Mouse (Mus musculus) brown adipose tissue, adult 24 weeks (tissue): ENCODE measurements at regions not wholly inside any gene's neighbourhood (a gene's known extent, or its start where the extent isn't known, plus 50 kb on each side); places are given as distances from the start of the nearest gene placed in this dataset.

Experiments
- H3K27ac ChIP-seq: fragments of 200-500 bp; replicated peaks from 2 replicates; pipeline ENCODE4 v1.5.1; 2012; ENCODE audit warnings: low read depth, mild to moderate bottlenecking, low read length
- H3K4me1 ChIP-seq: fragments of 200-500 bp; 2 replicates; pipeline ENCODE4 v1.6.1; 2012; ENCODE audit warnings: low read length, mixed read lengths; ENCODE audit not compliant: control insufficient read depth, insufficient read depth, insufficient read length
- H3K4me3 ChIP-seq: fragments of 200-500 bp; 2 replicates; pipeline ENCODE4 v1.5.1; 2012; ENCODE audit warnings: low read depth, mild to moderate bottlenecking, low read length, moderate library complexity; ENCODE audit not compliant: insufficient read depth

GRCm38 (mm10) chr9:113248703-113249274, 459.3 kb downstream of the Pdcd6ip start:
- Histone ChIP-seq H3K27ac (no peak overlapping the region), H3K4me1 (no peaks in the 10 kb centered on the region)

GRCm38 (mm10) chr9:113247950-113248349, 460.1 kb downstream of the Pdcd6ip start:
- Histone ChIP-seq H3K4me1 (no peaks in the 10 kb centered on the region), H3K4me3 (no peak overlapping the region), H3K27ac (no peak overlapping the region)

More at GRCm38 (mm10) chr9:113248703-113249274, 459.3 kb downstream of the Pdcd6ip start:
- H3K4me3 ChIP-seq = no peak overlapping the region

GRCm38 (mm10) chr9:113243870-113244269, 464.2 kb downstream of the Pdcd6ip start:
- no peaks in the 10 kb centered on the region for H3K4me1 ChIP-seq
- H3K27ac ChIP-seq = no peak overlapping the region
- H3K4me3 ChIP-seq = no peak overlapping the region

GRCm38 (mm10) chr9:113233370-113233769, 474.7 kb downstream of the Pdcd6ip start:
- no peaks in the 10 kb centered on the region for H3K4me1 ChIP-seq
- no peak overlapping the region for H3K27ac ChIP-seq
- no peak overlapping the region for H3K4me3 ChIP-seq

GRCm38 (mm10) chr9:113229391-113229790, 478.7 kb downstream of the Pdcd6ip start:
- Histone ChIP-seq H3K27ac (no peak overlapping the region), H3K4me3 (no peak overlapping the region), H3K4me1 (no peaks in the 10 kb centered on the region)

- no peak overlapping the region for H3K27ac ChIP-seq
- no peak overlapping the region for H3K4me3 ChIP-seq
These were observed 494.1 kb downstream of the Pdcd6ip start for GRCm38 (mm10) chr9:113213930-113214329.

GRCm38 (mm10) chr9:113212389-113212788, 495.7 kb downstream of the Pdcd6ip start:
- Histone ChIP-seq H3K27ac (no peak overlapping the region), H3K4me1 (no peaks in the 10 kb centered on the region), H3K4me3 (no peak overlapping the region)

More at GRCm38 (mm10) chr9:113213930-113214329, 494.1 kb downstream of the Pdcd6ip start:
- no peaks in the 10 kb centered on the region for H3K4me1 ChIP-seq

- Histone ChIP-seq H3K27ac (no peak overlapping the region), H3K4me3 (no peak overlapping the region), H3K4me1 (no peaks in the 10 kb centered on the region)
These were observed 499.9 kb downstream of the Pdcd6ip start for GRCm38 (mm10) chr9:113208181-113208580.

- Histone ChIP-seq H3K4me1 (no peaks in the 10 kb centered on the region), H3K4me3 (no peak overlapping the region), H3K27ac (no peak overlapping the region)
These were observed 508.8 kb downstream of the Pdcd6ip start for GRCm38 (mm10) chr9:113199241-113199640.

GRCm38 (mm10) chr9:113195556-113195955, 512.5 kb downstream of the Pdcd6ip start:
- no peak overlapping the region for H3K4me3 ChIP-seq
- no peak overlapping the region for H3K27ac ChIP-seq
- no peaks in the 10 kb centered on the region for H3K4me1 ChIP-seq

- H3K4me1 ChIP-seq = no peaks in the 10 kb centered on the region
- no peak overlapping the region for H3K4me3 ChIP-seq
- no peak overlapping the region for H3K27ac ChIP-seq
These were observed 515.3 kb downstream of the Pdcd6ip start for GRCm38 (mm10) chr9:113192773-113193172.

- Histone ChIP-seq H3K4me1 (no peaks in the 10 kb centered on the region), H3K27ac (no peak overlapping the region), H3K4me3 (no peak overlapping the region)
These were observed 516.9 kb downstream of the Pdcd6ip start for GRCm38 (mm10) chr9:113191163-113191562.

GRCm38 (mm10) chr9:113181182-113181581, 526.9 kb downstream of the Pdcd6ip start:
- Histone ChIP-seq H3K27ac (no peak overlapping the region), H3K4me1 (no peaks in the 10 kb centered on the region), H3K4me3 (no peak overlapping the region)

GRCm38 (mm10) chr9:113177918-113178235, 530.2 kb downstream of the Pdcd6ip start:
- no peak overlapping the region for H3K4me3 ChIP-seq
- no peak overlapping the region for H3K27ac ChIP-seq
- no peaks in the 10 kb centered on the region for H3K4me1 ChIP-seq

GRCm38 (mm10) chr9:113177181-113177917, 530.7 kb downstream of the Pdcd6ip start:
- no peak overlapping the region for H3K4me3 ChIP-seq
- H3K4me1 ChIP-seq = no peaks in the 10 kb centered on the region
- no peak overlapping the region for H3K27ac ChIP-seq

- Histone ChIP-seq H3K27ac (no peak overlapping the region), H3K4me3 (no peak overlapping the region), H3K4me1 (no peaks in the 10 kb centered on the region)
These were observed 536.2 kb downstream of the Pdcd6ip start for GRCm38 (mm10) chr9:113171767-113172405.
